Mouse (Mus musculus) G1E (cell line): ENCODE results near the gene Ssr2. TPM values are rescaled to one million over a fixed set of nuclear protein-coding genes. Genes with fewer than 3 reads are reported as not detected.
A peak's percentile ranks its signal among the peaks of the same experiment; 100 is the strongest.

Experiments
- ATAC-seq: 2 replicates; pipeline ENCODE4 v1.8.0; 2016; ENCODE audit warnings: mild to moderate bottlenecking; ENCODE audit not compliant: insufficient number of reproducible peaks, poor library complexity, low FRiP score, severe bottlenecking; ENCODE audit errors: extremely low read depth
- DNase-seq: peaks from one replicate; pipeline ENCODE4 v3.0.0; 2012; ENCODE audit warnings: low spot score
- H3K27me3 ChIP-seq: 2 replicates; pipeline ENCODE4 v1.6.1; 2012; ENCODE audit warnings: mild to moderate bottlenecking, low read length, inconsistent platforms; ENCODE audit not compliant: insufficient read depth
- H3K36me3 ChIP-seq: replicated peaks from 2 replicates; pipeline ENCODE3; 2012; ENCODE audit warnings: mild to moderate bottlenecking, inconsistent platforms
- H3K4me1 ChIP-seq: 2 replicates; pipeline ENCODE4 v1.6.1; 2012; ENCODE audit warnings: low read depth, low read length, inconsistent platforms, mixed read lengths; ENCODE audit not compliant: insufficient read depth
- H3K4me3 ChIP-seq: 2 replicates; pipeline ENCODE4 v1.5.1; 2012; ENCODE audit warnings: low read depth, mild to moderate bottlenecking, inconsistent platforms, low read length, moderate library complexity, mixed read lengths
- H3K9me3 ChIP-seq: replicated peaks from 2 replicates; pipeline ENCODE4 v1.6.1; 2012; ENCODE audit warnings: inconsistent platforms
- CTCF ChIP-seq: IDR thresholded peaks from 2 replicates; pipeline ENCODE4 v1.5.1; 2012; ENCODE audit warnings: low read depth, low read length, inconsistent platforms, mixed read lengths
- GATA1 ChIP-seq: IDR thresholded peaks from 2 replicates; pipeline ENCODE4 v1.6.1; 2012; ENCODE audit warnings: borderline replicate concordance, low read length, inconsistent platforms, mixed read lengths
- GATA2 ChIP-seq: IDR thresholded peaks from 2 replicates; pipeline ENCODE4 v1.6.1; 2012; ENCODE audit warnings: low read depth, low read length, inconsistent platforms, borderline replicate concordance
- POLR2AphosphoS5 ChIP-seq: IDR thresholded peaks from 2 replicates; pipeline ENCODE4 v1.6.1; 2012; ENCODE audit warnings: low read depth, low read length, inconsistent platforms; ENCODE audit not compliant: insufficient replicate concordance
- TAL1 ChIP-seq: conservative IDR thresholded peaks from 2 replicates; pipeline ENCODE4 v1.6.1; 2012; ENCODE audit warnings: low read depth, low read length, inconsistent platforms, mixed read lengths
- polyA plus RNA-seq: library from polyadenylated mRNA; stranded (reverse); fragments of >175 nt; gene quantifications from 2 replicates; pipeline ENCODE4 v1.2.3, GENCODE M21; 2012
- total RNA-seq, 2 experiments: library from RNA; stranded (forward) in 1 of 2; stranded (reverse) in 1 of 2; fragments of 200-1000 nt in 1 of 2; fragments of >200 nt in 1 of 2; fragmentation: Nextera tagmentation in 1 of 2; gene quantifications; 2 replicates each; pipeline ENCODE4 v1.2.3; 2014 to 2017

Ssr2 gene
- total and polyA plus RNA-seq, 3 experiments: 134 to 289 (median 280) TPM

GRCm38 (mm10) chr3:88542486-88542885 lies 33.2 kb upstream of the Ssr2 start:
- peaks cover 68% of the 10 kb centered on the region for H3K4me1 ChIP-seq

GRCm38 (mm10) chr3:88543174-88543573 lies 32.5 kb upstream of the Ssr2 start:
- H3K4me3 ChIP-seq: no peak overlapping the region
- ATAC-seq (no peak), DNase-seq (no peak)
- H3K27me3 ChIP-seq: no peaks in the 10 kb centered on the region; the same call in 1 of the 2 replicates
- H3K4me1 ChIP-seq: peaks cover 62% of the 10 kb centered on the region
- no peak for TF ChIP-seq POLR2AphosphoS5
- no peak for TF ChIP-seq CTCF
- no peak for TF ChIP-seq GATA1
- TF ChIP-seq TAL1: no peak
- TF ChIP-seq GATA2: no peak
- H3K9me3 ChIP-seq: no peaks in the 10 kb centered on the region
- H3K36me3 ChIP-seq: peaks cover 53% of the 10 kb centered on the region

More at GRCm38 (mm10) chr3:88542486-88542885, 33.2 kb upstream of the Ssr2 start:
- DNase-seq (no peak), ATAC-seq (no peak)
- no peak for TF ChIP-seq GATA1
- no peak for TF ChIP-seq CTCF
- no peak for TF ChIP-seq POLR2AphosphoS5
- no peak for TF ChIP-seq GATA2
- TF ChIP-seq TAL1: no peak
- no peaks in the 10 kb centered on the region; the same call in 1 of the 2 replicates for H3K27me3 ChIP-seq
- H3K9me3 ChIP-seq: no peaks in the 10 kb centered on the region
- no peak overlapping the region for H3K4me3 ChIP-seq
- peaks cover 54% of the 10 kb centered on the region for H3K36me3 ChIP-seq

GRCm38 (mm10) chr3:88543651-88544410 lies 31.8 kb upstream of the Ssr2 start:
- no peak for TF ChIP-seq GATA2
- TF ChIP-seq GATA1: no peak
- TF ChIP-seq POLR2AphosphoS5: no peak
- no peak for TF ChIP-seq CTCF
- TF ChIP-seq TAL1: no peak
- ATAC-seq (0 out of 2 replicates have a peak, but pooled peaks have one; percentile 22), DNase-seq (no peak)
- H3K4me1 ChIP-seq: peaks cover 58% of the 10 kb centered on the region
- H3K4me3 ChIP-seq: no peak overlapping the region
- H3K36me3 ChIP-seq: peaks cover 53% of the 10 kb centered on the region
- no peaks in the 10 kb centered on the region; the same call in 1 of the 2 replicates for H3K27me3 ChIP-seq
- no peaks in the 10 kb centered on the region for H3K9me3 ChIP-seq

- Histone ChIP-seq H3K36me3 (peaks cover 58% of the 10 kb centered on the region), H3K9me3 (no peaks in the 10 kb centered on the region), H3K4me3 (no peak overlapping the region), H3K27me3 (no peaks in the 10 kb centered on the region; the same call in 1 of the 2 replicates), H3K4me1 (peaks cover 55% of the 10 kb centered on the region)
- TF ChIP-seq CTCF: no peak
- TF ChIP-seq TAL1: no peak
- no peak for TF ChIP-seq POLR2AphosphoS5
- TF ChIP-seq GATA2: no peak
- no peak for TF ChIP-seq GATA1
- DNase-seq: no peak
- ATAC-seq: no peak; the same call in 1 of the 2 replicates
Measured at GRCm38 (mm10) chr3:88544514-88544913, 31.2 kb upstream of the Ssr2 start.

- DNase-seq (no peak), ATAC-seq (no peak)
- TF ChIP-seq TAL1 (no peak), GATA2 (no peak), CTCF (no peak), POLR2AphosphoS5 (no peak), GATA1 (no peak)
- Histone ChIP-seq H3K4me1 (peaks cover 57% of the 10 kb centered on the region), H3K4me3 (peak overlapping the region; percentile 4; the same call in 1 of the 2 replicates), H3K9me3 (no peaks in the 10 kb centered on the region), H3K27me3 (no peaks in the 10 kb centered on the region; the same call in 1 of the 2 replicates), H3K36me3 (peaks cover 61% of the 10 kb centered on the region)
Measured at GRCm38 (mm10) chr3:88544955-88545591, 30.6 kb upstream of the Ssr2 start.
